Mouse (Mus musculus): ENCODE data around the gene Clasp1.

DNA sequence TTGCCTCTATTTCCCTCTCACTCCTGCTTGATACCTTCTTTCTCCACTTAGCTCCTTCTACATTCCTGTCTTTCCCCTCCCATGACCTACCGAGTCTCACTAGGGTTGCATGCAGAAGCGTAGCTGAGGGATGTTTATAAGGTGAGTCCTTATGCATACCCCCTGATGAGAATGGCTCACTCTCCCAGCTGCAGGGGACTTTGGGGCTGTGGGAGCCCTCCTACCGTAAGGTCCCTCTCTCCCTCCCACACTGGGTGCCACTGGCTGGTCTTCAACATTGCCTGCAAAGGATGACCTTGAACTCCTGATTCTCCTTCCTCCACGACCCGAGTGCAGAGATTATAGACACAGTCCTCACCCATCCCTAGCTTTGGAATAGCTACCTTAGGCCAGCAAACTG, 71.9 kb downstream of the Clasp1 start:
- TF ChIP-seq CTCF (IDR thresholded peaks at IDR 0.05; ENCODE audit: extremely low read depth, insufficient read length, insufficient replicate concordance, low read depth, low read length) (no peak), POLR2A (IDR thresholded peaks at IDR 0.05; ENCODE audit: low read depth, low read length) (no peak)

Data from small intestine, adult 2 months (tissue).